Mouse (Mus musculus) forelimb bud, embryonic 11.5 days (tissue): ENCODE data around the gene Bnipl.
A peak's percentile ranks its signal among the peaks of the same experiment; 100 is the strongest.

ENCODE experiments used
- DNase-seq: peaks from one replicate; pipeline ENCODE4 v3.0.0-alpha.2; 2012; ENCODE audit warnings: low read depth, low spot score

Bnipl gene

DNA sequence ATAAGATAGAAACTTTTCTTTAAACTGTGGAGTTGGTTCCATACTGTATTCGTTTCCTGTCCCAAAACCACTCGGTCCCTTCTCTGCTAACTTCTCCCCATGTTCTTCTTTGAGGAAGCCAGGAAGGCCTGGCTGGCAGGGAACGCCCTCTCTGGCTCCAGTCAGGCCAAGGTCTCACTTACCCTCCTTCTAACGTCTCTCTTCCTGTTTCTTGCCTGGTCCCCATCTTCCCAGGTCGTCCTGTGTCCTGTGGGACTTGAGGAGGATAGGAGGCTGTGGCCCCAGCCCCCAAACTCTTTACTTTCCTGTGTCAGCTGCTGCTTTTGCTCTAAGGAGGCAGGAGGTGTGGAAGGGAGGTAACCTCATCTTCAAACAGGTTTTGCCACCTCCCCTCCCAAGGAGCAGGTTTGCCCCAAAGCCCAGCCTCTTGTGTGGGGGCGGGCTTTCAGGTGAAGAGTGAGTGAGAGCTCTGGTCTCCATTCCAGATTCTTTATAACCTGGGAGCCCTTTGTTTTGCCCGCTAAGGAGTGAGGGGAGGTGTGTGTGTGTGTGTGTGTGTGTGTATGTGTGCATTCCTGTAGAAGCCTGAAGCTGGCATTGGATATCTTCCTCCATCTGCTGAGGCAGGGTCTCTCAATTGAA, at the start of gene Bnipl:
Gene Bnipl (minus strand): TSS at position 411 of the 642 bp plus-strand sequence.
- no peak for DNase-seq

DNA sequence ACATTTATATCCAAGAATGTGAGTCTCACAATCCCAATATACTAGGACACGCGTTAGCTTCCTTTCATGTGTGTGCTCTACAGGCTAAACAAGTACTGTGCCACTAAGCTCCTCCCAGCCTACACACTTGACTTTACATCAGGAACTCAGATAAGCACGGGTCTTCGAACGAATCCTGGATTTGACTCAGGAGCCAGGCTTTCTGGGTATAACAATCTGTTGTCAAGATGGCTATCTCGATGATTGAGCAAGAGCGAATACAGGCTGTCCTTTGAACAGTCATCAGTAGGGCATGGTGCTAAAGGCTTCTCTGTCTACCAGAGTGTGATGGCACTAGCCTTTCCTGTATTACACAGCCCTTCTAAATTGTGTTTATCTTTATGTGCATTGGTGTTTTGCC, 47.0 kb upstream of the Bnipl start:
- no peak for DNase-seq

DNA sequence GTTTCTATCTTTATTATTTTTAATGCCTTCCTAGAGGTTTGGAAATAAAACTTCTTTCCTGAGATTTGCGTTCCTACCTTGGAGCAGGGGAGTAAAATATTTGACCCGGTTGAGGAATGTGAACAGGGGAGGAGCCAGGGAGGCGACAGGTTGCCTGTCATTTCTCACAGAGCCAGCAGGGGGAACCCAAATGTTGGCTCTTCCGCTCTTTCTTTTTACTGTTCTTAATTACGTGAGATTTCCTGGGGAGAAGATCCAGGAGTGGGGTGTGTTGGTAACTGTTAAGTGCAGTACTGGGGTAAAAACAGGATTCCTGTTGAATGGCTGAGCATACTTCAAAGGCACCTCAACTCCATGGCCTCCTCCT, 45.1 kb upstream of the Bnipl start:
- DNase-seq, result peak; percentile 72

DNA sequence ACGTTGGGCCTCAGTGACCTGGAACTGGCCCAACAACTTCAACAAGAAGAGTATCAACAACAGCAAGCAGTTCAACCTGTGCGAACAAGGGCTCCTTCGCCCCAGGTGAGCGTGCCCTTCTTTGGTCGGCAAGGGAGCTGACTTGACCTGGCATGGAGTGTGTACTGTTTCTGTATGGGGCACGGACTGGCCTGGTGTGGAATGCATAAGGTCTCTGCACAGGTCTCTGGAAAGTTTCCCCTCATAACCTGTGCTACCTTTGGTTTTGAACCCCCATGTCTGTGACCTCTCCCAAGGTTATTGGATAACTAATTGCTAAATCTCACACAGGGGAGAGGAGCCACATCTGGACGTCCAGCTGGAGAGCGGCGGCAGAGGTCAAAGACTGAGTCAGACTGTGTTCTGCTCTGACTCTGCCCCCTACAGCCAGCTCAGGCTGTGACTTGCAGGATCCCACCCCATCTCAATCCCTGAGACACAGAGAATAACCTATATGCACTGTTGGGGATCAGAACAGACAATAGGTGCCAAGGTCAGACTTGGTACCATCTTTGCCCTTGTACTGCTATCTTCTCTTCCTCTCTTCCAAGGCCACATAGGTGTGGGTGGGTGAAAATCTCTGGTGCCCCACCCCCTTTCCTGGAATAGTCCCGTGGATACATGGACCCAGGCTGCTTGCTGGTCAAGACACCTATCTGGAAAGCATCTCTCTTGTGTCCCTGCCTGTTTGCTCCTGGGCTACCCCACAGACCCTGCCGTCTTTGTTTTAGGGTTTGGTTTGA, 44.5 kb upstream of the Bnipl start:
- DNase-seq, result no peak

DNA sequence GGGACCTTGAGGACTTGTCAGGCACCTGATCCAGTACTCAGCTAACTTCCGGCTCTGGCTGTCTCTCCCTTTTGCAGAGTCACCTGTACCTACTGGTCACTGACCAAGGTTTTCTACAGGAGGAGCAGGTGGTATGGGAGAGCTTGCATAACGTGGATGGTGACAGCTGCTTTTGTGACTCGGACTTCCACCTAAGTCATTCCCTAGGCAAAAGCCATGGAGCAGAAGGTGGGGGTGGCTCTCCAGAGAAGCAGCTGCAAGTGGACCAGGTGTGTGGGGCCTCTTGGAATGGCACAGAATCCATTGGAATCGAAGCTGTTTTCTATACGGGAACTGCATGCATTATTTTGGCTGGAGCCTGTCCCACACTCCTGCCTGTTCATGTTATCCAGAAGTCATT, 43.7 kb upstream of the Bnipl start:
- DNase-seq, result no peak

DNA sequence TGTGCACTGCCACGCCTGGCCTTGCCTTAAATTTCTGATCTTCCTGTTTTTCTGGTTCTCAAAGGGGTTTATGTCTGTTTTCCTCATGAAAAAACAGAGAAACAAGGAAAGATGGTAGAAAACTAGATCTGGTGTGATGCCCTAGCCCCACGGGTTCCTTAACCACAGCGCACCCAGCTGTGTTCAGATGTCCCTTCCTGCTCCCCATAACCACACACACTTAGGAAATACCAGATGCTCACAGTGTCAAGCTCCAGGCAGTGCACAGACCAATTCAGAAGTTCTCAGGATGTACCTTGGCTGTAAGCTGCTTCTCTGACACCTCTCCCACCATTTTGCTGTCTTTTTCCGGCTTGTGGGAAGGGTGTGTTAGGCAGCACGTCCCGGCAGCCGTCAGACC, 43.3 kb upstream of the Bnipl start:
- no peak for DNase-seq

DNA sequence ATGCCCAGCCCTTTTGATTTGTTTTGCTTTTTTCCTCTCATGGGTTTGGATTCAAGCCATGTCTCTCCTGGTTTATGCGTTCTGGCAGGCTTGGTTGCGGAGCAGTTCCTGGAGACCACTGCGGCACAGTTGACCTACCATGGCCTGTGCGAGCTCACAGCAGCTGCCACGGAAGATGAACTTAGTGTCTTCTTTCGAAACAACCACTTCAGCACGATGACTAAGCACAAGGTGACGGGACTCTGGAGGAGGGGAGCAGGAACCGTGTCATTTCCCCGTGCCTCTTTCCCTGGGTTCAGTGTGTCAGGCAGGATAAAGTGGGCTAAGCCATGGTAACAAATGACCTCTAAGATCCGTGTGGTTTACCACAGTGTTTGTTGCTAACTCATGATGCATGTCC, 42.5 kb upstream of the Bnipl start:
- no peak for DNase-seq

DNA sequence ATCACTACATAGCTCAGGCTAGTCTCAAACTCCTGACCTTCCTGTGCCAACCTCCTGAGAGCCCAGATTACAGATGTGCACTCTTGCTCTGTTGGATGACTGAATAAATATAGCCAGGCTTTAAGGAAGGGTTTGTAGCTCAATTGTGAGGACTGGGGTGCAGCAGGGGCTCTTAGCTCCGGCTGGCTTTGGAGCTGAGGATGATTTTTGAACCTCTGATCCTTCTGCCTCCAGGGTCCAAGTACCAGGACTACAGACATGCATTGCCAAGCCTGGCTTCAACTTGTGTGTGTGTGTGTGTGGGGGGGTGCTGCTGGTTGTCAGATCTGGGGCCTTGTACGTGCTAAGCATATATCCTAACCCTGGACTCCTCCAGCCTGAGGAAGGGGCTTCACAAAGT, 41.9 kb upstream of the Bnipl start:
- no peak for DNase-seq

DNA sequence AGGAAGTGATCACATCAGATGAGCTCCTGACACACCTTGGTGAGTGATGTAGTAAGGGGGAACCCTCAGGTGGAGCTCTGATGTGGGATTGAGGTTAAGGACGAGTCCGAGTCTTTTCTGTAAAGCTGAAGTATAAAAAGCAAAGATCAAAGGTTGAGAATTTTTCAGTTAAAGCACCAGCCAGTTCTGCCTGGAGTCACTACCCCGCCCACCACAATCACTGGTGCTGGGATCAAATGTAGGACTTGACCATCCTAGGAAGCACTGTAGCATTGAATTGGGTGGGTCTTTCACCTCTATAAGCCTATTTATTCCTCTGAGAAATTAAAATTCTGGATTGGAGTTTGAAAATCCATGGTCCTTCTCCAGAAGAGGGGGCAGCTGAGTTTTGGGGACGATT, 40.0 kb upstream of the Bnipl start:
- no peak for DNase-seq

DNA sequence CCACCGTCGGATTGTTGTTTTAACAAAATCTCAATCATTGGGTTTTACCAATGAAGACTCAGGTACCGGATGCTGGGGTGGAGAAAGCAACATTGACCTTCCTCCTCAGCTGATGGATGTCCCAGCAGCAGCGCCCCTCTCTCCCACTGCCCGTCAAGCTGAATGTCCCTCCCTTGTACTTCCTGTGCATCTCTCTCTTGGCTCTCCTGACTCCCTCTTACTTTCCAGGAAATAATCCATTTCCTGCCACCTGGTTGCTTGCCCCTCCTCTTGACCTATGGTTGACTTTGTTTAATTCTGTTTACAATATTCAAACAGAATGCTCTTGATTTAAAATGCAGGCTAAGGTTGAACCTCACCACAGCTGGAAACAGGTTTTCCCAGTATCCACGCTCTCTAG, 39.2 kb upstream of the Bnipl start:
- DNase-seq, result no peak

DNA sequence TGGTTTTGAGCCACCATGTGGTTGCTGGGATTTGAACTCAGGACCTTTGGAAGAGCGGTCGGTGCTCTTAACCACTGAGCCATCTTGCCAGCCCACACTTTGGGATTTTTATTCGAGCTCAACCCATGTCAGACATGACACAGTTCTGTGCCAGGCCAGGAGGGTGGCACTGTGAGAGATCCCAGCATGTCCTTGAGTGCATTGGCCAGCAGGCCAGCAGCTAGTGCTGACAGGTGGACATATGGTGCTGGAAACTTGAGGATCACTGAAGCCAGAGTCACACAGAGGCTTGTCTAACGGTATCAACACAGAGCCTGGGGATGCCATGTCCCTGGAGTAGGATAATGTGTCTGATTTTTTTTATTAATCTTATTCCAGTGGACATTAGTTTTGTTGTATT, 38.4 kb upstream of the Bnipl start:
- DNase-seq, result no peak

DNA sequence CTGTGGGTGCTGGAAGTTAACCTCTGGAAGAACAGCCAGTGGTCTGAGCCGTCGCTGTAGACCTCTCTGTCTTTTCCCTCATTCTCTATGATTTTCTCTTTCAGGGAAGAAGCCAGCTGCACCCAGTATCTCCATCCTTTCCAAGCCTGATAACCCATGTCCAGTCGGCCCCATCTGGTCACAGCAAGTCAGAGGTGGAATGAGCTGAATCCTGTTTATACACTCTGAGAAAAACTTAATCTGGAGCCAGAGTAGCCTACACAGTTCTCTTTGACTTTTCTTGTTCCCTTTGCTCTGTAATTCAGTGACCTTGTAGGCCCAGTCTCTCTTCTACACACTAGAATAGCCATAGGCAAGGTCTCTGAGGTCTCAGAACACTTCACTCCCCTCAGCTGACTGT, 36.5 kb upstream of the Bnipl start:
- no peak for DNase-seq

DNA sequence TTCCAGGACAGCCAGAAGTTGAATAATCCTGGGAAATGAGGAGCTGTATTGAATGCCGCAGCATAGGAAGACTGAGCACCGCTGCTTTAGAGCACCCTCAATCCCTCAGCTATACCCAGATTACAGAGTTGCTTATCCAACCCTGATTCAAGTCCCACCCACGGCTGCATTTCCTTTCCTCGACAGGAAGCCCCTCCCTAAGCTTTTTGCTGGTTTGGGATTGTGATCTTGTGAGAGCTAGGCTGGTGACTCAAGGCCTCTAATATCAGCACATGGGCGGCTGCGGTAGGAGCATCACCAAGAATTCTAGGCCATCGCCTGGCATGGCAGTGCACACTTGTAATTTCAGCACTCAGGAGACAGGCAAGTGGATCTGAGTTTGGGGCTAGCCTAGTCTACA, 35.5 kb upstream of the Bnipl start:
- DNase-seq, result no peak

DNA sequence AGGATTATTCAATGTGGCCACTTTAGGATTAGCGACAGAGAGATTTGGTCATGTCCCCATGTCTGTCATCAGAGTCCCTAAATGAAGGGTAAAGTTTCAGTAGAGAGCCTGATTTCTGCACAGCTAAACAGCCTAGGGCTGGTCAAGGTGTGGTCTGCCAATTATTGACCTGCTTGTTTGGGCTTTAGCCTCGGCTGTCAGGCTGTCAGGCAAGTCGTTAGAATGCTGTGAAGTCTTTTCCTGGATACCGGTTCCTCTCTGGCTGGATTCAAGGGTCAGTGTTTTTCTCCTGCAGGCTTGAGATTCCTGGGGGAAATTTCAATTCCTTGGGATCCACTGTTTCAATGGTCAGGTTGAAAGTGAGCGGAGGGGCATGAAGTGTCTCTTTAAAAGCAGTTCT, 35.0 kb upstream of the Bnipl start:
- no peak for DNase-seq

DNA sequence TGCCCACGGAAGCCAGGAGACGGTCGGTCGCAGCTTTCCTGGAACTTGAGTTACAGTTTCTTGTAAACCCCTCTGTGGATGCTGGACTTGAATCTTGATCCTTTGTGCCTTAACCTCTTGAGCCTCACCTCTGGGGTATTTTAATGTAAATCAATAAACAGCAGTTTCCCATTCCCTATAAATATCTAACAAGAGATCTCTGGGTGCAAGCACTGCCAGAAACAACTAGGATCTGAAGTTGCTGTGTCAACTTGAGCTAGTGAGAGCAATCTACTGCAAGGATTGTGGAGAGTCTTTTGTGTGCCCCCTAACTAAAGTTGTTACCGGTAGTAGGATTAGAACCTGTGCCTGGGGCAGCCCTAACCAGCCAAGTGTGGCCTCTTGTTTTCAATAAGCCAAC, 34.4 kb upstream of the Bnipl start:
- DNase-seq, result no peak

DNA sequence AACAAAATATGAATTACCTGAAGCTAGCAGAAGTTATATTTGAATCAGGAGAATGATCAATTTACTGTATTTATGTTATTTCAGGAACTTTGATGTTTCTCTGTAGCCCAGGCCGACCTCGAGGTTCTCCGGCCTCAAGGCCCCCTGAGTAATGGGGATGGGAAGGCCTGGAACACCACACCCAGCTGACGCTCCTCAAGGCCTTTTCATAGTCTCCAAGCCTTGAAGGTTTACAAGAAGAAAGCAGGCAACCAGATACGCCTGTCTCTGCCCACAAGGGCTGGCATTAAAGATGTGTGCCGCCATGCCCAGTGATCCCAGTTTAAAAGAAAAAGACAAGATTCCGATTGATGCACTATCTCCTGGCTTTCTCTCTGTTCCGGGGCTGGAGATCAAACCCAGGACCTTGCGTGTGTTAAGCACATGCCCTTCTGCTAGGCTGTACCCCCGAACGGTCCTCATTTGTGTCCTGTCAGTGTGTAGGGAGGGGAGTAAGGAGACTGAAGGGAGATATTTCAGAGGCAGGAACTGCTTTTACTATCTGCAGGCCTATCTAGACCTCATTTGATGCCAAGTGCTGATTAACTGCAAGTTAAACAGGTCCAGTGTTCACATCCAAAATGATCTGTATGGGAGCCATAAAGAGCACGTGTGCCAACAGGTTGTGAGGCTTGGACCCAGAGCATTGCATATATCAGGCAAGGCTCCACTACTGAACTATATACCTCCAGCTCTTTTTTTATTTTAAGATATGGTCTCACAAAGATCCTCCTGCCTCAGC, 33.7 kb upstream of the Bnipl start:
- DNase-seq, result no peak

DNA sequence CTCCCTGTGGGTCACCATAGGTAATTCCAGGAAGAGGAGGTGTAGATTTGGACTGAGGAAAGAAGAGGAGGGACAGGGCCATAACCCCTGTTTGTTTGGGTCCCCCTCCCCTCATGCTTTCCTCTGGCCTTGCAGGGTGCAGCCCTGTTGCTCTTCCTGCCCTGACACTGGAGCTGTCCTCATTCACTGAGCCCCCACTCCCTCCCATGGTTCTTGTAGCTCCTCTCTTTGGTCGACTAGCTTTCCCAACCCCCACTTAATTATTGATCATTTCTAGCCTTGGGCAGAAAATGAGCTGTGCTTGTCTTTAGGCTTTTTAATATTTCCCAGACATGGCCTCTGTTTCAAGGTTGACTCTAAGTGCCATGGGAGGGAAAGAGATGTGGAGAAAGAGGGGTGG, 33.1 kb upstream of the Bnipl start:
- DNase-seq, result no peak

DNA sequence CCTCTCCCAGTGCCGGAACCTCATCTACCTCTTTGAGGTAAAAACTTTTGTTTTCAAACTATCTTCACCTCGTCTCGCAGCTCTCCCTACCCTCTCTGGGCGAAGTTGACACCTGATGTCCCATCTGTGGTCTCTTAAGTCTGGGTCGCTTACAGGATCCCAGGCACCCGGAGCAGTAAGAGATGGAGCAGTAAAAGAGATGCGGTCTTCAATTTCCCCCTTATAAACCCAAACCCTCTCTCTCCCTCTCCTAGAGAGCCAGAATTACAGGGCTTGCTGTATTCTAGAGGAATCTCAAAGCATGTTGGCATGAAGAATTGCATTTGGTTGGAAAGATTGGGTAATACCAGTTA, 32.6 kb upstream of the Bnipl start:
- DNase-seq, result no peak

DNA sequence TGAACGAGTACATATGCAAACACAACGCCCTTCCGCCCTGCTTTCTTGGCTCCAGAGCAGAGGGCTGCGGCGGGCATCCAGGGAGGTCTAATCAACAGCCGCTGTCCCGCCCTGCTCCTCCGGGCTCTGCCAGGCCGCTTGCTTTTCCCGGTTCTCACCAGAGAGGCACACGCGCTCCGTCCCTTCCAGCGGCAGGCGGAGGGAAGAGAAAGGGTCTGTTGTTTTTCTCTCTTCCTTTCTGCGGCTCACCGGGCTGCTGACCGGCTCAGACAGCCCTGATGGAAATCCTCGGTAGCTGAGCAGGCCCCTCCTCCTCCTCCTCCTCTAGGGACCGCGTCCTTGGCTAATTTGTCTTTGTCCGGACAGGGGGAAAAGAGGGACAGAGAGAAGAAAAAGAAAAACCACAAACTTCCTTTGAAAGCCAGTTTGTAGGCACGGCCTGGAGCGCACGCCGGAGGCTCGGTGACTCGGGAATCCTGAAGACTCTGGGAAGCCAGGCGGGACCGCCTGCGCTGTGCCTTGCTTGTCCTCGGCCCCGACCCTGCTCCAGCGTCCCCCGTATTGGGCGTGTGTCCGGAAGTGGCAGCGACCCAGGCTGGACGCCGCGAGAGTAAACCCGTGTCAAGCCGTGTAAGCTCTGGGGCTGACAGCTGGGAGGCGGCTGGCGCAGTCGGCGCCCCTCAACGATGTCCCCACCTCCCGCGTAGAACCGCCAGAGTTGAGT, 32.0 kb upstream of the Bnipl start:
- peak; percentile 75 for DNase-seq

DNA sequence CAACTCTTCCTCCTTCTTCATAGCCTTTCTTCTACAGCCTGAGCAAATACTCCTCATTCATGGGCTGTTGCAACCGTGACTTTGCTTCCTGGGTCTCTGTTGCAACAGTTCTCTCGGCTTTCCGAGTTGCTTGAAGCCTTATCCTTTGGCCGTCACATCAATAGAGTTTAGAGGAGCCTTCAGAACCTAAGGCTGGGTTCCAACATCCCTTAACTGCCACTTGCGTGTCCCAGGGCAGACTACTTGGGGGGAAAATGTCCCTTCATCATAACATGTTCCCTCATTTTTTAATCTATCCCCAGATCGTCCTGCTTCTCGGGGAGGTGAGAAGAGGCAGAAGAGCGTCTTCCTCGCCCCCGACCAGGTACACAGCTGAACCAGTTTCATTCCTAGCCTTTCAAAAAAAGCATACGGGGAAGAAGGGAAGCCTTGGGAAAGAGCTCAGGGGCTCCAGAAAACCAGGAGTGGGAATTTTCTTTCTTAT, 31.4 kb upstream of the Bnipl start:
- DNase-seq, result no peak

DNA sequence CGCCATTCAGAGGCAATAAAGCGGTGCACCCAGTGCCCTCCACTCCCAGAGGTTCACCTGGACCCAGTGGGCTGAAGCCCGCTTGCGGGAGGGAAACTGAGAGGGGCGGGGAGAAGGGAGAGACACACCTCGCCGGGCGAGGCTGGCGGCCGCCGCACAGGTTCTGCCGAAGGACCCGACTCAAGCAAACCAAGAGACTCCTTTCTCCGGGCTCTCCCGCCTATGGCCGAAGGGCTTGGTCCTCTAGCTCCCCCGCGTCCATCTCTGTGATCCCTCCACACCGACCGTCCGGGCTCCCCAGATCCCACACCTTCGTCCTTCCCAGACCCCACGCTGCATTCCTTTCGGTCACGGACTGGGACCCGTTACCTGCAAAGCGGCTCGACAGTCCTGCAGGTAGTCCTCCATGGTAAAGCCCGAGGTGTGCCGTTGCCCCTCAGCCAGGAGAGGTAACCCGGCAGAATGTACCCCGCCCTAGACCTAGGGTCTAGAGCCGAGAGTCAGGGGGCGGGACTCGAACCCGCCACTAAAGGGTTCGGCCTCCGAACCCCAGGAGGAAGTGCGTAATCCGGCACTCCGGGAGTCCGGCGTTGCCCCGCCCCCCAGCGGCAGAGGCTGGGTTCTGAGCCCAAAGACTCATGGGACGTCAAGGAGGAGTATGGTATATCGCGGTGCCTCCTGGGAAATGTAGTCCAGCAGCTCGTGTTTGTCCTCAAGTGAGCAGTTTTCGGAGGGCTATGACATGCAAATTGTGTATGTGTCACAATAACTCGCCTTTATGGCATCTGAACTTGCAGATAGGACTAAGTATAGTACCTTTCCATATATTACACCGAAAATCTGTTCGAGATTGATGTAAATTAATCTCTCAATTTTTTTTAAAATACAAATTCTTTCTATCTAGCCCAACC, 30.5 kb upstream of the Bnipl start, which contains the start of the genes Mindy1 and Prune1:
Gene Mindy1 (plus strand): TSS at position 130 of the 911 bp plus-strand sequence.
Gene Prune1 (minus strand): TSS at position 861 of the 911 bp plus-strand sequence.
- DNase-seq, result peak; percentile 98
